Mouse (Mus musculus): ENCODE data around the gene Pbxip1. TPM values are rescaled to one million over a fixed set of nuclear protein-coding genes. Genes with fewer than 3 reads are reported as not detected.

Gene Pbxip1
- polyA plus RNA-seq, 1 experiment, result 47.0 TPM

DNA sequence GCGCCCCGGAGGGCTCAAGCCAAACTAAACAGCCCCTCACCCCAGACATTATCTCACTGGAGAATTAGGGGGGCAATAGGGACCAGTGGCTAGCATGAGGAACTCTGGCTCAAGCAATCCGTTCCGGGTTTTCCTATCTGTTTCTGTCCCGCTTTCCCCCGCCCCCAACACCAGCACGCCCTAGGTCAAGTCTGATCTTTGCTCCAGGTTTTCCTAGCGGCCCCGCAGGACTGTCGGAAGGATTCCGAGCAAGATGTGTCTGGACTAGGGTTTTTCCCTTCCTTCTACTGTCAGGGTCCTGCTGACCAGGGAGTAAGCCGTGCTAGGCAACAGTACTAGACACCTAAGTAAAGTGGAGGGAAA lies 41.6 kb upstream of the Pbxip1 start:
- peak in 1 of 2 experiments; percentile 44 for DNase-seq (ENCODE audit: low read depth in 1 of 2, low spot score in 2 of 2)
- H3K27ac ChIP-seq (ENCODE audit: insufficient read depth, low read length), result peak overlapping the region; percentile 31; the same call in 1 of the 2 replicates
- H3K36me3 ChIP-seq (ENCODE audit: control insufficient read depth, insufficient read depth, low read length), result no peaks in the 10 kb centered on the region
- no peaks in the 10 kb centered on the region for H3K27me3 ChIP-seq (ENCODE audit: control insufficient read depth, insufficient read depth, low read length)
- H3K4me1 ChIP-seq (ENCODE audit: control insufficient read depth, insufficient read depth, insufficient read length), result peaks cover 23% of the 10 kb centered on the region
- H3K4me3 ChIP-seq (ENCODE audit: extremely low read depth, insufficient read depth, insufficient read length), result peak overlapping the region; percentile 75
- TF ChIP-seq CTCF (IDR thresholded peaks at IDR 0.05; ENCODE audit: extremely low read depth, insufficient read depth, insufficient read length, insufficient replicate concordance), result no peak
- TF ChIP-seq POLR2A (IDR thresholded peaks at IDR 0.05; ENCODE audit: low read depth, low read length), result no peak
- under 1% methylated on average over 12 of the region's 12 CpGs for WGBS

DNA sequence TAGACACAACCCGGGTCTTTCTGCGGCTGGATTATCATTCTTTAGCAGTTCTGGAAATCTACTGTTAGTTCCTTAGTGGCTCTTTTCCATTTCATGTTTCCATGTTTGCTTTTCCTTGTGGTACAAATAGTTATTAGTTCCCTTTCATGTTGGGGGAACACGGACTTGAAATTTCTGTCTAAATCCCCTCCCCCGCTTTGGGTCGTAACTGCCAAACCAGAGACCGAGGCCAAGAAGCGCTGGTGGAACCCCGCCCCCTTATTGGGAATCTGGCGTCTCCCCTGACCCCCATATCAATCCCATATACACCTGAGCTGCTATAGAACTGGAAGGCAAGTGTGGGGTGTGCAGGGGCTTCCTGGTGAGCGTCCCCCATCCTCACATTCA lies 41.1 kb upstream of the Pbxip1 start:
- H3K4me3 ChIP-seq (ENCODE audit: extremely low read depth, insufficient read depth, insufficient read length), result 0 out of 2 replicates have a peak overlapping the region, but pooled peaks have one; percentile 75
- 4% methylated on average over 10 of the region's 10 CpGs for WGBS
- no peak overlapping the region for H3K27ac ChIP-seq (ENCODE audit: insufficient read depth, low read length)
- TF ChIP-seq CTCF (IDR thresholded peaks at IDR 0.05; ENCODE audit: extremely low read depth, insufficient read depth, insufficient read length, insufficient replicate concordance) (no peak), POLR2A (IDR thresholded peaks at IDR 0.05; ENCODE audit: low read depth, low read length) (no peak)
- H3K36me3 ChIP-seq (ENCODE audit: control insufficient read depth, insufficient read depth, low read length), result no peaks in the 10 kb centered on the region
- peaks cover 17% of the 10 kb centered on the region for H3K4me1 ChIP-seq (ENCODE audit: control insufficient read depth, insufficient read depth, insufficient read length)
- DNase-seq (ENCODE audit: low read depth in 1 of 2, low spot score in 2 of 2), result no peak
- H3K27me3 ChIP-seq (ENCODE audit: control insufficient read depth, insufficient read depth, low read length), result no peaks in the 10 kb centered on the region

DNA sequence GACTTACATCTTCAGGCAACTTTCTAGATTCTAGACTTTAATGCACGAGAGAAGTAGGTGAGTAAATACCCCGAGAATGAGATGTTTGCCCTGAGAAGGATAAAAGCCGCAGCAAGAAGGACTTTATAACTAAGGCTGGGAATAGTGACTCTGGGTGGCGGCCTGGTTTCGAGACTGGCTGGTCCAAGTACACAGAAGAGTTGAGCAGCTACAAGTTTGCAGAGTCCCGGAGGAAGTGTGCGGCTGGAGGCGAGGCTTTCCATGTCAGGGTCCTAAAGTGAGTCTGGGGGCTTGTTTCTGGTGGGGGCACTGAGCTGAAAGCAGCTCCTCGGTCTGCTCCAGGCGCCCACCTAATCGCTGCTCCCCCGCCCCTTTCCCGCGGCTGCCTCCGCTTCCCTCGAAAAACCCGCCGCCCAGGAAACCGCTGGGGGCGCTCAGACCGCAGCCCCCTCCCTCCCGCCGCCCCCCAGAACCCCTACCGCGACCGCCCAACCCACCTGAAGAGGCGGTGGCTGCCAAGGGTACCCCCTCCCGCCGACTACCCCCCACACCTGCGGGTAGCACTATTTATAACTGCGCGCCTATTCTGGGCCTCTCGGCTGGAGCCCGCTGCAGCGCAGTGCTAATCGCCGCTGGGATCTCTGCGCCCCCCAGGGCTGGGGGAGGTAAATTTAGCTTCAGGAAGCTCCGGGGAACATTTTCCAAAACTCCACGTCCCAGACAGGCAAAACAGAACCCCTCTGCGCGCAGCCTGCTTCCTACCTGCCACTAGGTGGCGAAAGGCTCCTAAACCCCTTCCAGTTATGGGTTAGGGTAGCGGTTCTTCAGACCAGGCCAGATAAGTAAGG lies 40.5 kb upstream of the Pbxip1 start:
- Histone ChIP-seq H3K27ac (ENCODE audit: insufficient read depth, low read length) (no peak overlapping the region), H3K27me3 (ENCODE audit: control insufficient read depth, insufficient read depth, low read length) (no peaks in the 10 kb centered on the region), H3K4me3 (ENCODE audit: extremely low read depth, insufficient read depth, insufficient read length) (peak overlapping the region; percentile 58; the same call in 1 of the 2 replicates), H3K4me1 (ENCODE audit: control insufficient read depth, insufficient read depth, insufficient read length) (peaks cover 12% of the 10 kb centered on the region; the same call in 1 of the 2 replicates), H3K36me3 (ENCODE audit: control insufficient read depth, insufficient read depth, low read length) (no peaks in the 10 kb centered on the region)
- TF ChIP-seq CTCF (IDR thresholded peaks at IDR 0.05; ENCODE audit: extremely low read depth, insufficient read depth, insufficient read length, insufficient replicate concordance) (peak; percentile 75; the same call in 1 of the 2 replicates), POLR2A (IDR thresholded peaks at IDR 0.05; ENCODE audit: low read depth, low read length) (no peak)
- 2% methylated on average over 44 of the region's 44 CpGs for WGBS
- DNase-seq (ENCODE audit: low read depth in 1 of 2, low spot score in 2 of 2), result peak in 1 of 2 experiments; percentile 63

DNA sequence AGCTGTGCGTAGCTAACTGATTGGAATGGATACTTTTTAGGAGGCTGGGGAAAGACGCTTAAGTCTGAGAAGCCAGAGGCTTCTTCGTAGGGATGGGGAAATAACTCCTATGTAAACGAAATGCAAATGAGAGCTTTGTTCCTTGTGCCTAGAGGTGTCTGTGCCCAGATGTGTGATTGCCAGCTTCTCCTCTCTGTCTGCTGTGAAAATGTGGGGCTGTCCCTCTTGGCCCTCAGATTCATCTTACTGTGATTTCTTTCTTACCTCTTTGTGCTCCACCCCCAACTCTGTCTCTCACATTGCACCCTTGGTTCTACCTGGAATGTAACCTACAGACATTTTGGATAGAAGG lies 39.9 kb upstream of the Pbxip1 start:
- Histone ChIP-seq H3K4me3 (ENCODE audit: extremely low read depth, insufficient read depth, insufficient read length) (peak overlapping the region; percentile 58; the same call in 1 of the 2 replicates), H3K36me3 (ENCODE audit: control insufficient read depth, insufficient read depth, low read length) (peaks cover 5% of the 10 kb centered on the region), H3K4me1 (ENCODE audit: control insufficient read depth, insufficient read depth, insufficient read length) (peaks cover 9% of the 10 kb centered on the region; the same call in 1 of the 2 replicates), H3K27me3 (ENCODE audit: control insufficient read depth, insufficient read depth, low read length) (no peaks in the 10 kb centered on the region), H3K27ac (ENCODE audit: insufficient read depth, low read length) (no peak overlapping the region)
- TF ChIP-seq CTCF (IDR thresholded peaks at IDR 0.05; ENCODE audit: extremely low read depth, insufficient read depth, insufficient read length, insufficient replicate concordance), result no peak
- TF ChIP-seq POLR2A (IDR thresholded peaks at IDR 0.05; ENCODE audit: low read depth, low read length), result no peak
- WGBS, result 2% methylated on average over 4 of the region's 4 CpGs
- DNase-seq (ENCODE audit: low read depth in 1 of 2, low spot score in 2 of 2), result no peak

DNA sequence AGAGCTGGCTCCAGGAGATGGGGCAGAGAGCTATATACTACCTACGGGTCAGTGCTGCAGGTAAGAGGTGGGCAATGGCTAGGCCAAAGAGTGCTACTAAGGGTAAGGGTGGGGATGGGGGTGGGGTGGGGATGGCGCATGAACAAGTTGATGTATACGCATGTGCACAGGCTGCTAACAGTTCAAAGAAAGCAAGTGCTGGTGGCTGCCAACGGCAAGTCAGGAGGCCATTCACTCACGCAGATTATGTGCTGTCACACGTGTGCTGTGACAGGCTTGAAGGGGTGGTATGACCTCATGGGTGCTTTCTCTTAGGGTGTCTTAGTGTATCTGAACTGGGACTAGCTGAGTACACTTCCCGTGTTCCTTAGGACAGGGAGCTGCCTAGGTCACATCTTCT lies 35.2 kb upstream of the Pbxip1 start:
- DNase-seq (ENCODE audit: low read depth in 1 of 2, low spot score in 2 of 2), result no peak
- Histone ChIP-seq H3K27me3 (ENCODE audit: control insufficient read depth, insufficient read depth, low read length) (no peaks in the 10 kb centered on the region), H3K36me3 (ENCODE audit: control insufficient read depth, insufficient read depth, low read length) (peaks cover 30% of the 10 kb centered on the region), H3K27ac (ENCODE audit: insufficient read depth, low read length) (no peak overlapping the region), H3K4me1 (ENCODE audit: control insufficient read depth, insufficient read depth, insufficient read length) (peaks cover 4% of the 10 kb centered on the region; the same call in 1 of the 2 replicates), H3K4me3 (ENCODE audit: extremely low read depth, insufficient read depth, insufficient read length) (no peak overlapping the region)
- 92% methylated on average over 7 of the region's 7 CpGs for WGBS
- TF ChIP-seq POLR2A (IDR thresholded peaks at IDR 0.05; ENCODE audit: low read depth, low read length) (no peak), CTCF (IDR thresholded peaks at IDR 0.05; ENCODE audit: extremely low read depth, insufficient read depth, insufficient read length, insufficient replicate concordance) (no peak)

DNA sequence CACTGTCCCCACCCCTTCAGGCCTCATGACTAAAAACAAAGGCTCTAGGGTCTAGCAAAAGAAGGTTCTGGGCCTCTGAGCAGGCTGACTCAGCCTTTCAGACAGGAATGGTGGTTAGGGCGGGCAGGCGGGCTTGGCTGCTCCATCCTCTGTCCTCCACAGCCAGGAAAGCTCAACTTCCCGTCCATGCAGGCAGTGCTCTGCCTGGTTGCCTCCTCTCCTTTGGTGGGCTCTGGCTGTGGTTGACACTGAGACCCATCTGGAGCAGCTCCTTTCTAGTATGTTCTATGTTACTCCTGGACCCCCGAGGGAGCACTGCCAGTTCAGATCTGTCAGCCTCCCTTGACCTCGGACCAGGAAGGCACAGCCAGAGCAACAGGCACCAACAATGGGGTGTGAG lies 33.8 kb upstream of the Pbxip1 start, which contains the start of gene Lenep:
Gene Lenep (minus strand): TSS at position 101 of the 400 bp plus-strand sequence.
- 84% methylated on average over 5 of the region's 5 CpGs for WGBS
- Histone ChIP-seq H3K27ac (ENCODE audit: insufficient read depth, low read length) (no peak within 1 kb of the TSS), H3K27me3 (ENCODE audit: control insufficient read depth, insufficient read depth, low read length) (no peaks in the 10 kb centered on the region), H3K4me1 (ENCODE audit: control insufficient read depth, insufficient read depth, insufficient read length) (no peaks in the 10 kb centered on the region), H3K4me3 (ENCODE audit: extremely low read depth, insufficient read depth, insufficient read length) (no peak within 1 kb of the TSS), H3K36me3 (ENCODE audit: control insufficient read depth, insufficient read depth, low read length) (peaks cover 31% of the 10 kb centered on the region)
- TF ChIP-seq CTCF (IDR thresholded peaks at IDR 0.05; ENCODE audit: extremely low read depth, insufficient read depth, insufficient read length, insufficient replicate concordance) (no peak), POLR2A (IDR thresholded peaks at IDR 0.05; ENCODE audit: low read depth, low read length) (no peak)
- DNase-seq (ENCODE audit: low read depth in 1 of 2, low spot score in 2 of 2), result no peak

DNA sequence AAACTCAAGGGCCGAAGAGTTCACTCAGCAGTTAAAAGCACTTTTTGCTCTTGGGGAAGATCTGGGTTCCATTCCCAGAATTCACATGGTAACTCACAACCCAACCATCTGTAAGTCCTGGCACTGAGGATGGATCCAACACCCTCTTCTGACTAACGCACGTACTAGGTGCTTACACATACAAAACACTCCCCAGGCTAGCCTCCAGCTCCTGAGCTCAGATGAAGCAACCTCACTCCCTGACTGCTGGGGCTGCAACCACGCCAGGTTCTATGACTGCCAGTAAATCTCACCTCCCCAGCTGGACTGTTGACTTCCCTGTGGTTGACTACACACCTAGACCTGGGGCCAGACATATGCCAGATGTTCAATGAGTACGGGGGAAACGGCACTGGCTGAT lies 29.6 kb upstream of the Pbxip1 start:
- no peaks in the 10 kb centered on the region for H3K27me3 ChIP-seq (ENCODE audit: control insufficient read depth, insufficient read depth, low read length)
- DNase-seq (ENCODE audit: low read depth in 1 of 2, low spot score in 2 of 2), result no peak
- peaks cover 5% of the 10 kb centered on the region for H3K4me1 ChIP-seq (ENCODE audit: control insufficient read depth, insufficient read depth, insufficient read length)
- TF ChIP-seq CTCF (IDR thresholded peaks at IDR 0.05; ENCODE audit: extremely low read depth, insufficient read depth, insufficient read length, insufficient replicate concordance), result no peak
- no peak for TF ChIP-seq POLR2A (IDR thresholded peaks at IDR 0.05; ENCODE audit: low read depth, low read length)
- no peak overlapping the region for H3K4me3 ChIP-seq (ENCODE audit: extremely low read depth, insufficient read depth, insufficient read length)
- no peak overlapping the region for H3K27ac ChIP-seq (ENCODE audit: insufficient read depth, low read length)
- peaks cover 34% of the 10 kb centered on the region for H3K36me3 ChIP-seq (ENCODE audit: control insufficient read depth, insufficient read depth, low read length)
- WGBS, result 92% methylated on average over 6 of the region's 6 CpGs

Measured in spleen, adult 2 months (tissue).